Mouse (Mus musculus) ES-CJ7 (cell line): ENCODE results near the gene Prpf19.

Source experiments
- DNase-seq: peaks from one replicate; pipeline ENCODE4 v3.0.0; 2011; ENCODE audit warnings: low read depth, low spot score

Gene Prpf19

DNA sequence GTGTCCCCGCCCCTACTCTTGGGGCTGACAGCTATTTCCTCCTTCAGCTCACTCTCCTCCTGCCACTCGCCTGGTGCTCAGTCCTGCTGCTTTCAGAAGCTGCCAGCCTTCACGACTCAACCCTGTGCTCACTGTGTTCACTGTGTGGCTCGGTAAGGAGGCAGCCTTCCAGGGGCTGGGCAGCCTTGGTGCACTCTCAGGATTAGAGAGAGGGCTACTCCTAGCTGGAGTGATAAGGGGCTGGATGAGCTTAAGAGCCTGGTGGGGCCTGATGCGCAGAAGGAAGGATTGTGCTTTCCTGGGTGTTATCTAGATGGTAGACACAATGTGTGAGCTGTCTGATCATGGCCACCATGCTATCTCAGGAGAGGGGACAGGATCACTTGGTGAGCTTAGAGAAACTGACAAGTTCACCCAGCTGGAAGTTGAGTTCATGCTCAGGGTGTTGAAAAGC lies 42.1 kb downstream of the Prpf19 start, which contains the start of gene Ptgdr2:
Ptgdr2 (plus strand) TSS at position 51 of the 454 bp plus-strand sequence.
- DNase-seq: no peak

DNA sequence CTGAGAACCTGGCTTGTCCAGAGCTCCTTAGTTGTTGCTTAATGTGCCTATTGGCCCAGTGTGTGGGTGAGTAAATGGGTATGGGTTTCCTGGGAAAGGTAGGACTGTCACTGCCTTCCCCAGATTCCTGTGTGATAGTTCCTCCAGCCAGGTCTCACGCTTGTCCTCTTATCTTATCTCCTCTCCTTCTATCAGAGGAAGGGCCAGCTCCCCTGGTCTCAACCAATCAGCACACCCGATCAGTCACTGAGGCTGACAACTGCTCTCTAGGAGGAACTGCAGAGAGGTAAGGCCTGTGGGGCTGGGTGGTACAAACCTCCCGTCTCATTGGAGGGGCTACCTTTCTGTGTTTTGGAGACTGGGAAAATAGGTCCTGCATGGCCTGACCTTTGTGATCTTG lies 43.7 kb downstream of the Prpf19 start:
- no peak for DNase-seq

DNA sequence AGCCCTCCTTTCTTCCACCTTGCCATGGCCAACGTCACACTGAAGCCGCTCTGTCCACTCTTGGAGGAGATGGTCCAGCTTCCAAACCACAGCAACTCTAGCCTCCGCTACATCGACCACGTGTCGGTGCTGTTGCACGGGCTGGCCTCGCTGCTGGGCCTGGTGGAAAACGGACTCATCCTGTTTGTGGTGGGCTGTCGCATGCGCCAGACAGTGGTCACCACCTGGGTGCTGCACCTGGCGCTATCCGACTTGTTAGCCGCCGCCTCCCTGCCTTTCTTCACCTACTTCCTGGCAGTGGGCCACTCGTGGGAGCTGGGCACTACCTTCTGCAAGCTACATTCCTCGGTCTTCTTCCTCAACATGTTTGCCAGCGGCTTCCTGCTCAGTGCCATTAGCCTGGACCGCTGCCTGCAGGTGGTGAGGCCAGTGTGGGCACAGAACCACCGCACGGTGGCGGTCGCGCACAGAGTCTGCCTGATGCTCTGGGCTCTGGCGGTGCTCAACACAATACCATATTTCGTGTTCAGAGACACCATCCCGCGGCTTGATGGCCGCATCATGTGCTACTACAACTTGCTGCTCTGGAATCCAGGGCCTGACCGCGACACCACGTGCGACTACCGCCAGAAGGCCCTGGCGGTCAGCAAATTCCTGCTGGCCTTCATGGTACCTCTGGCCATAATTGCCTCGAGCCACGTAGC lies 45.2 kb downstream of the Prpf19 start:
- DNase-seq: peak; percentile 81

DNA sequence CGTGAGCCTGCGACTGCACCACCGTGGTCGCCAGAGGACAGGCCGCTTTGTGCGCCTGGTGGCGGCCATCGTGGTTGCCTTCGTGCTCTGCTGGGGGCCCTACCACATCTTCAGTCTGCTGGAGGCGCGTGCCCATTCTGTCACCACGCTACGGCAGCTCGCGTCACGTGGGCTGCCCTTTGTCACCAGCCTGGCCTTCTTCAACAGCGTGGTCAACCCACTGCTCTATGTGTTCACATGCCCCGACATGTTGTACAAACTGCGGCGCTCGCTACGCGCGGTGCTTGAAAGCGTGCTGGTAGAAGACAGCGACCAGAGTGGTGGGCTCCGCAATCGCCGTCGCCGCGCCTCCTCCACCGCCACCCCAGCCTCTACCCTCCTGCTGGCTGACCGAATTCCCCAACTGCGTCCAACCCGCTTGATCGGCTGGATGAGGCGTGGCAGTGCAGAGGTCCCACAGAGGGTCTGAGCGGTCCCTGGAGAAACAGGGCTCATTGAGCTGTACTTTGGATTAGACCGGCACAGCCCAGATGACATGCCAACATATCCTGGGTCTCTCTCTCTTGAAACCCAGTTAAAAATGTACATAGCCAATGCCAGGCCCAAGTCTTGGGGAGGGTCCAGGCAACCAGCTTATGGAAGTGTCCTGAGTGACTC lies 45.9 kb downstream of the Prpf19 start:
- DNase-seq: peak; percentile 63

DNA sequence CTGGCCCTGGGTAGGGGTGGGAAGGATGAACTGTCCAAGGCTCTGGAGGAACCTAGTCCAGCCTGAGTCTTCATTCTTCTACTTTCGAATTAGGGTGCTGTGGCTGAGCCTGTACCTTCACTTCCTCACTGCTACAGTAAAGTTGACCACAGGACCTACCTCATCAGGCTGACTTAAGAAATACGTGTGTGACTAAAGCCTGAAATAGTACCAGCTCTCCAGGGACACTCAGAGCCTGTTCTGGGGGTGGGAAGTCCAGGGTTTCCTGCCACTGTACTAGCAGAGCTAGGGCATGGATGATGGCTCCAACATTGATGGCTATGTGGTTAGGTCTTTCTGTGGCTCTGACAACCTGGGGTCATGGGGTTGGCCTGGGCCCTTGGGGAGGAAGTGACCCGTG lies 48.9 kb downstream of the Prpf19 start:
- DNase-seq: no peak

DNA sequence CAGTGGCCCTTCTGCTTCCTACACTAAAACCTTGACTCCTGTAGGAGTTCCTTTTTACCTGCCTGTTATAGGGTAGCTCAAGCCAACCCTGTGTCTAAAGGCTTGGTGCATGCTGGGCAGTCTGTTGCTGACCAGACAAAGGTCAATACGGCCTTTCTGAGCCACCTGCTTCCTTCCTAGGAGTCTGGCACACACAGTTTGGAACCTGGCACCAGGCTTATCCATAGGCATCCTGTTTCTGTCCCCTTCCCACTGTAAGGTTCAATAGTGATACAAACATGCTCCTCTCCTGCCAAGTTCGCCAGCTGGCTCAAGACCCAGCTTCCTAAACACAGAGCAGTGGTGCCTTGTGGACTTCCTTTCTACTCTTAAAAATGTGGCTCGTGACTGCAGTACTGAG lies 51.5 kb downstream of the Prpf19 start:
- DNase-seq: no peak

DNA sequence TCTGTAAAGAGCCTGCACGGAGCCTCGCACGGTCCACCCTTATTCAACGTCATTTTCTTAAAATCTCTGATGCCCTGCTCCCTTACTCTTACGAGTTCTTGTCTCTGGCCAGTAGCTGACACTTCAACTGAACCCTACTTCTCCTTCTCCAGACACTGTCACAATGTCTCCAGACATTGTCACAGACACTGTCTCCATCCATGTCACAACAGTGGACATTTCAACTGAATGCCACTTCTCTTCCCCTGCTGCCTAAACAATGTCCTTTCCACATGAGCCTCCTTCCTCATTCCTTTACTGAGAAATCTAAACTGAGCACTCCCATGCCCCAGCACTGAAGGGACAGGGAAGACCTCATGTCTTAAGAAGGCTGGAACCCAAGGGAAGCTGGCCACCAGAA lies 52.2 kb downstream of the Prpf19 start:
- no peak for DNase-seq

DNA sequence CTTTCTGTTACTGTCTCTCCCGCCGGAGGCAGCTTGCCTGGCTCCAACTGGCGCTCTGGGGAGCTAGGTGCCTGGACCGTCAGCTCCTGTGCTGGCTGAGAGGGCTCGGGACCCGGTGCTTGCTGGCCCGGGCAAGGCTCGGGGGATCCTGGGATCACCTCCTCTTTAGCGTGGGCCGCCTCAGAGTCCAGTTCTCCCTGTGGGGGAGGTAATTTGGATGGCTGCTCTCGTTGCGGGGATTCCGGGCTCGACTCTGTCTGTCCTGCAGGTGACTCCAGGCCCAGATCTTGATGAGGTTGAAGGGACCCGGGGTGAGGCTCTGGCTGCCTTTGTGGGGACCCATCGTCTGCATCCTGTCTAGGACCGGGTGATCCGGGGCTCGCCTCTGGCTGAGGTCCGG lies 53.4 kb downstream of the Prpf19 start:
- DNase-seq: no peak

DNA sequence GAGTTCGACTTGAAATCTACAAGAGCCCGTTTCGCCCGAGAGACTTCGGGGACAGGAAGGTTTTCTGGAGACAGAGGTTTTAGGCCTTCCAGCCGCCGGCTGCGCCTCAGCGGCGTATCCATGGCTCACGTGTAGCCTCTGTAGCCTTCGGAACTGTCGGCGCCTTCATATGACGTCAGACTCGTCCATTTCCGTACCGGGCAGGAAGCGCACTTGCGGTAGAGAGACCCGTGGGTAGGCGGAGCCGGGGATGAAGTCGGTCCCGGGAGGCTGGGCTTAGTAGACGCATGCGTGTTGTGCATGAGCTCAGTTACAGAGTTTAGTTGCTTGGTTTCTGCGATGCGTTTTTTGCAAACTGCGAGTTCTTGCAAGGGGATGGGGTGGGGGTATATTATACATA lies 54.1 kb downstream of the Prpf19 start, which contains the start of gene Ccdc86:
Ccdc86 (minus strand) TSS at position 155 of the 400 bp plus-strand sequence.
- peak; percentile 99 for DNase-seq

DNA sequence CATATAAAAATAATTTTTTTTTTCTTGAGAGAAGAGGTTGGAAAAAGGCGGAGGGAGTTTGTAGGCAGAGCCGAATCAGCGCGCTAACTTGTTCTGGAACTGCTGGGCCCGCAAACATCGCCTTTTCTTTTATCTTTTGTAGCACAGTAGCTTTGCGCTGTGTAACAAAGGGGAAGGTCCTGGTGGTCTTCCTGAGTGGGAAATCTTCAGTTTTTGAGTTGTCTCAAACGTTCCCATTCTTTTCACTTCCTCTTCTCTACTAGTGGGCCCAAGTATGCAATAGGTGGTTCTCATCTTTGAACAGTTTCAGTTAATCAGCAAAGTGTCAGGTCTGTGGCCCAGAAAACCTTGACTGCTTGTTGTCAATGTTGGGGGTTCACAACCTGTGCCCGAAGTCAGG lies 54.5 kb downstream of the Prpf19 start:
- DNase-seq: no peak

DNA sequence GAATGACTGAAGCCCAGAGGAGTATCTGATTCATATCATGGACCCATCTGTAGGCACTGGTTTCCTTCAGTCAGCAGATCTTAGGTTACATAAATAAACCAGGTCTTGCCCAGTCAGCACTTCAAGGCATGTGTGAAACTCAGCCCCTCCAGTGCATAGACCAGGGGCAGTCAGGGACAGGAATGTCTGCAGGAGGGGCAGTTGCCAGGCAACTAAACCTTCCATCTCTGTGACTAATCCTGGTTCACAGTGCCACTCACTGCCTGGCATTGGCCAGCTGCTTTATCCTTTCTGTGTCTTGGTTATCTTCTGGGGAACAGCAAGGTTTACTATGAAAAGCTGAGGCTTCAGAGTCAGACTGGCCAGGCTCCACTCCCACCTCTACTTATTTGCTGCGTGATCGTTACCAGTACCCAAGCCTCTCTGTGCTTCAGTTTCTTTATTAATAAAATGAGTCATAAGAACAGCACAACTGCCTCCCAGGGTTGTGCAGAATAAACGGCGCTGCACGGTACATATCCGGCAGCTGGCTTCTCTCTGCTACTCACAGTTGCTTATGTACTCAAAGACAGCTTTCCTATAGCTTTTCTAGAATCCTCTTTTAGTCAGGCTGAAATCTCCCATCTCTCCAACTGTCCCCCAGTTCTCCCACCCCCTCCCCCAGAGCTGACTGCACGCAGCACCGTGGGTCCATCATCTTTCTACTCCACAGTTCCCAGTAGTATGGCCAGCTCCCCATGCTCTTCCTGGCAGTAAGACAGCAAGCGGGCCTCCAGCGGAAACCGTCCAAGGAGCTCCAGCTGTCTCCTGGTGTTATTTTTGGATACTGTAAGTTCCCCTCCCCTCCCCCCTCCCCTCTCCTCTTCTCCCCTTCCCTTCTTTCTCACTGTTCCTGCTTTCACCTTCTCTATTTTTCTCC lies 57.2 kb downstream of the Prpf19 start:
- no peak for DNase-seq
